Mouse (Mus musculus): Measurements from ENCODE around the gene Vipr2. TPM values are rescaled to one million over a fixed set of nuclear protein-coding genes. Genes with fewer than 3 reads are reported as not detected.

Vipr2 gene
- total and polyA plus RNA-seq, 3 experiments = 0.99 to 2.7 (median 1.2) TPM

DNA sequence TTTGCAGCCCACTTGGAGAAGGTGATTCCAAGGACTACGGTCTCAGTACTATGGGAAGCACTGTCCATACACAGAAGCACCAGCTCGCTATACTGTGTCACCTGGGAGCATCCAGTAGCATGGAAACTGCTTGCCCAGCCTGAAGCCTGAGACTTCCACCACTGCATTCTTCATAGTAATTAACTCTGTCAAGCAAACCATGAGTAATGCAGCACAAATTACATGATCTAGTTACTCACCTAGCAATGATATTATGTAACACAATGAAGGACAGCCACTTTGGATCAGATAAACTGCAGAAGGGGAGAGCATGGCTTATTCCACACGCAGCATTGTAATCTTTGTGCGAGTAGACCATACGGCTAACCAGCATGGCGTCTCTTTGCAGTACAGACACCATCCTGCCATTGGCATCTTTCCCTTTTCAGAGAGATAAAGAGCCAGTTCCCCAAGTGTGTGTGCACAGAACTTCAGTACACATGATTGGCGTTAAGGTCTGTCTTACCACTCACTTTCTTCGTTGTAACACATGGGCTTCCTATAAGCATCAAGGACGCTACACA is 75.4 kb downstream of the Vipr2 start:
- WGBS = 81% methylated on average over 9 of the region's 9 CpGs
- no peaks in the 10 kb centered on the region for H3K27me3 ChIP-seq (ENCODE audit: control insufficient read depth, insufficient read depth, low read length)
- intact Hi-C loops (cut with DNase I) = no loop called here
- H3K4me1 ChIP-seq (ENCODE audit: control insufficient read depth, insufficient read depth, low read length) = no peaks in the 10 kb centered on the region
- H3K79me2 ChIP-seq (replicated peaks; ENCODE audit: control insufficient read depth, insufficient read depth, low read length) = no peaks in the 10 kb centered on the region
- H3K4me3 ChIP-seq = no peak overlapping the region
- H3K9ac ChIP-seq (ENCODE audit: low read depth, low read length) = no peak overlapping the region
- TF ChIP-seq CTCF (IDR thresholded peaks at IDR 0.05) (no peak), POLR2A (IDR thresholded peaks at IDR 0.05; ENCODE audit: insufficient read depth, low read depth, low read length) (no peak), EP300 (IDR thresholded peaks at IDR 0.05; ENCODE audit: insufficient read depth, low read depth, low read length) (no peak)
- DNase-seq = no peak
- no peaks in the 10 kb centered on the region for H3K36me3 ChIP-seq (ENCODE audit: control insufficient read depth, insufficient read depth, low read length)
- no peak overlapping the region for H3K27ac ChIP-seq

- H3K27ac ChIP-seq = no peak overlapping the region
- TF ChIP-seq CTCF (IDR thresholded peaks at IDR 0.05) = no peak
- no peak for TF ChIP-seq EP300 (IDR thresholded peaks at IDR 0.05; ENCODE audit: insufficient read depth, low read depth, low read length)
- no peak for TF ChIP-seq POLR2A (IDR thresholded peaks at IDR 0.05; ENCODE audit: insufficient read depth, low read depth, low read length)
- H3K4me3 ChIP-seq = no peak overlapping the region
- DNase-seq = no peak
- no peaks in the 10 kb centered on the region for H3K4me1 ChIP-seq (ENCODE audit: control insufficient read depth, insufficient read depth, low read length)
- no peaks in the 10 kb centered on the region for H3K27me3 ChIP-seq (ENCODE audit: control insufficient read depth, insufficient read depth, low read length)
- 80% methylated on average over 7 of the region's 7 CpGs for WGBS
- intact Hi-C loops (cut with DNase I) = no loop called here
- H3K9ac ChIP-seq (ENCODE audit: low read depth, low read length) = no peak overlapping the region
- no peaks in the 10 kb centered on the region for H3K79me2 ChIP-seq (replicated peaks; ENCODE audit: control insufficient read depth, insufficient read depth, low read length)
- no peaks in the 10 kb centered on the region for H3K36me3 ChIP-seq (ENCODE audit: control insufficient read depth, insufficient read depth, low read length)
These were observed 79.4 kb downstream of the Vipr2 start for GRCm38 (mm10) chr12:116156792-116157532.

DNA sequence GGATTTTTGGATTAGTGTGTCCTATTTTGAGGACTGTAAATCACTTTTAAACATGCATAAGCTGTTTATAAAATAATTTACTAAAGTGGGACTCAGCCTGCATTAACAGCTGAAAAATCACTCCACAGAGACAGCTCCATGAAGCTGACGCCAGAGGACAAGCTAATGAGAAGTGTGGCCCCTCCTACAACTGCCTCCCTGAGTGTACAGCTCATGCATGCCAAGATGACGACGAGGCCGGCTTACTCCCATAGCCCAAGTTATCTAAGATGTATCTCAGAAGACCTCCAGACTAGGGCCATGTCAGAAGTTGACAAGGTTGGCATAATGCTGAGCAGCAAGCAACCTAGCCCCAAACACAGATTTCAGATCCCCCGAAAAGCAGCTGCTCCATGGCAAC is 81.7 kb downstream of the Vipr2 start:
- WGBS = 59% methylated on average over 5 of the region's 5 CpGs
- H3K79me2 ChIP-seq (replicated peaks; ENCODE audit: control insufficient read depth, insufficient read depth, low read length) = no peaks in the 10 kb centered on the region
- no peak overlapping the region for H3K27ac ChIP-seq
- intact Hi-C loops (cut with DNase I) = no loop called here
- no peak overlapping the region for H3K9ac ChIP-seq (ENCODE audit: low read depth, low read length)
- no peak overlapping the region for H3K4me3 ChIP-seq
- H3K4me1 ChIP-seq (ENCODE audit: control insufficient read depth, insufficient read depth, low read length) = no peaks in the 10 kb centered on the region
- H3K27me3 ChIP-seq (ENCODE audit: control insufficient read depth, insufficient read depth, low read length) = no peaks in the 10 kb centered on the region
- H3K36me3 ChIP-seq (ENCODE audit: control insufficient read depth, insufficient read depth, low read length) = no peaks in the 10 kb centered on the region
- no peak for DNase-seq
- no peak for TF ChIP-seq EP300 (IDR thresholded peaks at IDR 0.05; ENCODE audit: insufficient read depth, low read depth, low read length)

DNA sequence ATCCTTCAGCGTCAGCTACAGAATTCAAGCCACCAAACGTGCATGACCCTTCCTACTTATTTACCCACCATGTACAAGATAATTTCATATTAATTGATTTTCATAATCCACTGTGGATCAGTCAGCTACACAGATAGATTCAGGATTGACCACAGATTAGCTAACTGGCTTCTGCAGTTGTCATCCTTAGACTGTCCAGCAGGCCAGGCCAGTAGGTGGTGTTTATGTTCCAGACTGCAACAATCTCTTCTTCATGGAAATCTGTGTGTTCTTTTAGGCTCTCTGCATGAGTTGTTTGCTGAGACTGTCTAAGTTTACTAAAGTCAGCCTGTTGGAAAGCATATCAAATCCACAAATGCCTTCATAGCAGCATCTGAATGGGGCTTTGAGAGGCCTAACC is 82.2 kb downstream of the Vipr2 start:
- WGBS = 83% methylated on average over 2 of the region's 2 CpGs
- Histone ChIP-seq H3K4me3 (no peak overlapping the region), H3K4me1 (ENCODE audit: control insufficient read depth, insufficient read depth, low read length) (no peaks in the 10 kb centered on the region), H3K36me3 (ENCODE audit: control insufficient read depth, insufficient read depth, low read length) (no peaks in the 10 kb centered on the region), H3K27me3 (ENCODE audit: control insufficient read depth, insufficient read depth, low read length) (no peaks in the 10 kb centered on the region), H3K27ac (no peak overlapping the region), H3K79me2 (replicated peaks; ENCODE audit: control insufficient read depth, insufficient read depth, low read length) (no peaks in the 10 kb centered on the region), H3K9ac (ENCODE audit: low read depth, low read length) (no peak overlapping the region)
- TF ChIP-seq POLR2A (IDR thresholded peaks at IDR 0.05; ENCODE audit: insufficient read depth, low read depth, low read length) = no peak
- TF ChIP-seq CTCF (IDR thresholded peaks at IDR 0.05) = no peak
- no peak for TF ChIP-seq EP300 (IDR thresholded peaks at IDR 0.05; ENCODE audit: insufficient read depth, low read depth, low read length)
- no peak for DNase-seq
- intact Hi-C loops (cut with DNase I) = no loop called here

- no peaks in the 10 kb centered on the region for H3K79me2 ChIP-seq (replicated peaks; ENCODE audit: control insufficient read depth, insufficient read depth, low read length)
- no peak overlapping the region for H3K4me3 ChIP-seq
- no peak for TF ChIP-seq CTCF (IDR thresholded peaks at IDR 0.05)
- TF ChIP-seq POLR2A (IDR thresholded peaks at IDR 0.05; ENCODE audit: insufficient read depth, low read depth, low read length) = no peak
- TF ChIP-seq EP300 (IDR thresholded peaks at IDR 0.05; ENCODE audit: insufficient read depth, low read depth, low read length) = no peak
- no peaks in the 10 kb centered on the region for H3K27me3 ChIP-seq (ENCODE audit: control insufficient read depth, insufficient read depth, low read length)
- no peak overlapping the region for H3K9ac ChIP-seq (ENCODE audit: low read depth, low read length)
- DNase-seq = no peak
- intact Hi-C loops (cut with DNase I) = no loop called here
- no peak overlapping the region for H3K27ac ChIP-seq
- H3K36me3 ChIP-seq (ENCODE audit: control insufficient read depth, insufficient read depth, low read length) = no peaks in the 10 kb centered on the region
- no peaks in the 10 kb centered on the region for H3K4me1 ChIP-seq (ENCODE audit: control insufficient read depth, insufficient read depth, low read length)
These were observed 87.8 kb downstream of the Vipr2 start for GRCm38 (mm10) chr12:116165368-116165767.

DNA sequence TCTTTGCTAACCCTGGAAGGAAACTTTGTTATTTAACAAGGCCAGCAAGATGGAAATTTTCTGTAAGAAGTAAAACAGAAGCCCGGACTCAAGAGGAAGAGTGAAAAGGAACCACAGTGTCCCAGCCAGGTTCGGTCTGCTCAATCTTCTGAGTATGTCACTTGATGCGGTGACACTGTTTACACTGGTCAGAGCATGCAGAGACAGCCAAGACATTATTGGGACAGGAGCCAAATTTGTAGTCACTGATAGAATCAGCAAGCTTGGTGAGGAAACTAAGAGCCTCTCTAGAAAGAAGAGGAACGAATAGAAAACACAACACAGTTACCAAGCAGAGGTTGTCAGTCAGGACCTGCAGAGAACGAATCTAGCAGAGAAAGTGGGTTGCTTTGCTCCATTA is 92.1 kb downstream of the Vipr2 start:
- H3K79me2 ChIP-seq (replicated peaks; ENCODE audit: control insufficient read depth, insufficient read depth, low read length) = no peaks in the 10 kb centered on the region
- no peaks in the 10 kb centered on the region for H3K27me3 ChIP-seq (ENCODE audit: control insufficient read depth, insufficient read depth, low read length)
- no peak overlapping the region for H3K27ac ChIP-seq
- H3K4me3 ChIP-seq = no peak overlapping the region
- TF ChIP-seq POLR2A (IDR thresholded peaks at IDR 0.05; ENCODE audit: insufficient read depth, low read depth, low read length) = no peak
- TF ChIP-seq CTCF (IDR thresholded peaks at IDR 0.05) = no peak
- no peak for TF ChIP-seq EP300 (IDR thresholded peaks at IDR 0.05; ENCODE audit: insufficient read depth, low read depth, low read length)
- H3K4me1 ChIP-seq (ENCODE audit: control insufficient read depth, insufficient read depth, low read length) = no peaks in the 10 kb centered on the region
- DNase-seq = no peak
- H3K36me3 ChIP-seq (ENCODE audit: control insufficient read depth, insufficient read depth, low read length) = no peaks in the 10 kb centered on the region
- no peak overlapping the region for H3K9ac ChIP-seq (ENCODE audit: low read depth, low read length)
- 23% methylated on average over 5 of the region's 5 CpGs for WGBS
- intact Hi-C loops (cut with DNase I) = no loop called here

Data from heart, adult 2 months (tissue).